Mouse (Mus musculus): ENCODE results near the gene Fcer1g.

Gene Fcer1g

GRCm38 (mm10) chr1:171189046-171189445 lies 45.1 kb downstream of the Fcer1g start:
- peak in 1 of 2 experiments; percentile 43 for DNase-seq (ENCODE audit: inconsistent age in 2 of 2, low spot score in 1 of 2)

- peak; percentile 22 to 60 for DNase-seq (ENCODE audit: inconsistent age in 2 of 2, low spot score in 1 of 2)
These were observed 46.1 kb downstream of the Fcer1g start for GRCm38 (mm10) chr1:171187851-171188700.

DNA sequence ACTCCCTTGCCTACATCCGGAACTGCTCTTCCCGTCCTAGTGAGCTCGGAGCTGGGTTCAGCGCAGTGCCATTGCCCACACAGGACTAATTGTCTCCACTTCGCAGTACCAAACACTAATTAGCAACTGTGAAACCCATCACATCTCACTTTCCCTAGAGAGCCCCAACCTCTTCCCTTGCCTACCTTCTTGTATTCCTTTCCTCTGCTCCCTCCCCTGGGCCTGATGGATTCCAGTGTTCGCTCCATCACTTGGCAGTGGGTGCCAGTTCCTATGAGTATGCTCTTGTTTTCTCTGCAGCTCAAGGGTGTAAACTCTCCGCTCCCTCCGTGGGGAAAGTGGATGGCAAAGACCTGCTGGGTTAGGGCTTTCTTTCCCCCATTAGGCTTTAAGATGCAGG lies 48.5 kb downstream of the Fcer1g start:
- no peak for DNase-seq (ENCODE audit: inconsistent age in 2 of 2, low spot score in 1 of 2)

DNA sequence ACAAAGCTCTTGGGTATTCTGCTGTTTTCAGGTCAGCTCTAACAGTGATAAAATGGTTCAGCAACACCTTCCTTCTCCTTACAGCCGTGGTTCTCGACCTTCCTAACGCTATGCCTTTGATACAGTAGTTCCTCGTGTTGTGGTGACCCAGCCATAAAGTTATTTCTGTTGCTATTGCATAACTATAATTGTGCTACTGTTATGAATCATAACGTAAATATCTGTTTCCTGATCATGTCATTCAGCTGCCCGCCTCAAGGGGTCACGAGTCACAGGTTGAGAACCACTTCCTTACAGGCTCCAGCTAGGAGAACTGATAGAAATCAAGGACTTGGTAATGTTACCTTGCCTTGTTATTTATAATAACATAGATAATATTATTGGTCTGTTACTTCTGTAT lies 49.9 kb downstream of the Fcer1g start:
- DNase-seq (ENCODE audit: inconsistent age in 2 of 2, low spot score in 1 of 2) = peak; percentile 45 to 79

- DNase-seq (ENCODE audit: inconsistent age in 2 of 2, low spot score in 1 of 2) = peak; percentile 44 to 64
These were observed 50.5 kb downstream of the Fcer1g start for GRCm38 (mm10) chr1:171183620-171184019.

DNA sequence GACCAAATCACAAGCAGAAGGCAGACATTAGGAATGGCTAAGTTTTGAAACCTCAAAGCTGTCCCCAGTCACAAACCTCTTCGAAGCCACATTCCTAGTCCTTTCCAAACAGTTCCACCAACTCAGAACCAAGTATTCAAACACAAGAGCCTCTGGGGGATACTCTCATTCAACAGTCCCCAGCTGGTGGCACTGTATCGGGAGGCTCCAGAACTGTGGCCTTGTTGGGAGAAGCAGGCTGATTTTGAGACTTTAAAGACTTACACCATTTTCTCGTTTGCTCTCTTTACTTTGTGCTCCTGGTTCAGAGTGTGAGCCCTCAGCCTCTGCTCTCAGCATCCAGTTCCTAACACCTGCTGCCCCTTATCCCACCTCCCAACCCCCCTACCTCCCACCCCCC lies 51.1 kb downstream of the Fcer1g start:
- no peak for DNase-seq (ENCODE audit: inconsistent age in 2 of 2, low spot score in 1 of 2)
